Mouse (Mus musculus): ENCODE measurements at regions not wholly inside any gene's neighbourhood (a gene's known extent, or its start where the extent isn't known, plus 50 kb on each side); places are given as distances from the start of the nearest gene placed in this dataset.
A peak's percentile ranks its signal among the peaks of the same experiment; 100 is the strongest.
"Not testable (repeated sequence)": the region's sequence is repeated elsewhere in the genome, so short reads cannot be mapped to it uniquely, and the experiment has no call there.

DNA sequence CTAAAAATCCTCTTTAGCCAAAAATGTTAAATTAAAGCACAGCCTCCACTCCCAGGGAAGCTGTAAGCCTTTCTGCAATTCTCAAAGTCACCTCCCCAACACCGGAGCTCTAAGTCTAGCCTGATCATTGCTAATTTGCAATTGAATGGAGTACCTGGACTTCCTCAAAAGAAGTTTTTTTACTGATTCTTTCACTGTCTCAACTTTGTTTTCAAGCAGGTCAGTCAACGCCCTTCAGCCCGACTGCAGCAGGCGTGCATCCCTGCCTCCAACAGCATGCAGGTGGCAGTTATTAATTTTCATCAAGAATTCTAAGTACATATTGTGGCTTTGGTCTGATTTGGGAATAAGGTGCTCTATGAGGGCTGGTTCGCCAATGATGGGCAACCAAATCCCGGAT lies 589.0 kb upstream of the Cadm2 start:
- intact Hi-C loops (cut with DNase I); DNase-seq (ENCODE audit: extremely low spot score in 1 of 2, low spot score in 2 of 2): not testable (repeated sequence)

DNA sequence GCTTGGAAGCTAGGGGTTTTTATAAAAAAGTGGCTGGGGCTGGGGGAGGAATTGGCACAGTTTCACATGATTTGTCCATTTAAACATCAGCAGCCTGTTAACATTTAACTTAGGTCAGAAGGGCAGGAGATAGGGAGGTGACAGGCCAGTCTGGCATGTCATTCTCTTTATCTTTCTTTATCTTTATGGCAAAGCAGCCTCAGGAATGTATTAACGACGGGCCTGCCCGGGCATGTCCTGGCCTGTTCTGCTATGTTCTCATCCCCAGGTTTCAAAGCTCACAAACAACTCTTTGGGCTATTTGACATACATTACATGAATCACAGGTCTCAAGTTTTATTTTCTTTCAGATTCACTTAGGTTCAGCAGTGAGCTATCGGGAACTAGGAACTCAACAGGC lies 584.2 kb upstream of the Cadm2 start:
- intact Hi-C loops (cut with DNase I); DNase-seq (ENCODE audit: extremely low spot score in 1 of 2, low spot score in 2 of 2): not testable (repeated sequence)

DNA sequence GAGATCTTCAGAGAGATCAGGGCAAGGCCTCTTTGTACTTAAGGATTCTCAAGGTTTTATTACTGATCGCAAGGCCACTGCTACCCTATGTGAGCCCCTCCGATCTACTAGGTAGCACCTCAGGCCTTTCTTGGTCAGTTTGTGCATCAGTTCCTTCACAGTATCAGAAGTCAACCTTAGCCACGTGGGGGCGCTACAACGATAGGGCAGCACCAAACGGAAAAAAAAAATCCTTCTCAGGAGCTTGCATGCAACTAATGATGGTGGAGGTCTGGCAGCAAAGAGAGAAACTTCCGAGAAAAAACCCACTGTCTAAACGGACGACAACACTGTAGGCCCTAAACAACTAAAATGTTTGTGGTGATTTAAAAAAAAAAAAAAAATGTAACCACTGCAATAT lies 543.9 kb upstream of the Cadm2 start:
- peak in 1 of 2 experiments; percentile 17 for DNase-seq (ENCODE audit: extremely low spot score in 1 of 2, low spot score in 2 of 2)
- intact Hi-C loops (cut with DNase I): no loop called here

DNA sequence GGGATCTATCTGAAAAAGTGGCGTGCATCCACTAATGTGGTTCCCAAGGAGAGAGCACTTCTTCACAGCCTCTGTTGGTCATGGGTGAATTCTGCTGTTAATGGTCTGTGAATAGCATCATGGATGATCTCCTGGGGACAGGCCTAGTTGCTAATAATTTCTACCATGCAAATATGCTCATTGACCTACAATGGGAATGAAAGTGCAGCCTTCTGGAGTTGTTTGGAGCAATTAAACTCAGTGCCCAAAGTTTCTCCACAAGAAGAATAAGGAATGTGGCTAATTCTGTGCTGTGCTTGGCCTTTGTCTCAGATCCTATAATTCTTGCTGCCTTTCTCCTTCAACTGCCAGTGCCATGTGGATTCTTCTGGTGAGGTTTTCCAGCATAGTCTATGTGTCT lies 532.8 kb upstream of the Cadm2 start:
- intact Hi-C loops (cut with DNase I): no loop called here
- no peak for DNase-seq (ENCODE audit: extremely low spot score in 1 of 2, low spot score in 2 of 2)

Data from left cerebral cortex, postnatal 10 days (tissue).